ENCODE assay signal across 21 mouse cellular contexts in the genomic region with DNA sequence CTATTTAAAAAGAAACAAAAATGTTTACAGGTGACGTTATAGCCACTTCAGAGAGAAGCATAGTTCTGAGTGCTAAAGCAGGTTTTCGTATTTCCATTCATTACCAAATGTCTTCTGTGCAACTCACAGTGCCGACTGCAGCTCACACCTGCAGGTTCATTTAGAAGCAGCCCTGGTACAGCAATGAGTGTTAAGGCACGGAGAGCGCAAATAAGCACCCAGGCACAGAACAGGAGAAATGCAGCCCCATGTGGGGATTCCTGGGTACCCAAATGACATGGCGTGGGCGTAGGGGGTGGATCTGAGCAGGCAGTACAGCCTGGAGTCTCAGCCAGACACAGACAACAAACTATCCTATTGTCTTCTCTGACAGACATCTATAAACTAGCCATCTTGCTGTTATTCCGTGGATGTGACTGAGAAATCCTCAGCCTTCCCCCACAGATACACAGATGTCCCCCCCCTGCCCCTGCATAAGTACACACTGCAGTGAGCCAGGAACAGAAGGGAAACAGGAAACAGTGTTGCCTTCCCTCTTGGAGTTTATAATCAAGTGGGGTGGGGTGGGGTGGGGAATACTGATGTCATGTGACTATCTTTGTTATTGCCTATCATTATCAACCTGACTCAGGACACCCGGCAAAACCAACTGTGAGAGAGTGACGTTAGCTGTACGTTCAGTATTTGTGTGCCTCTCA.
"Had no signal": no experiment of that assay in that cellular context is flagged by ENCODE, and none has a peak within 500 bp of the region (broad histone marks: within the 10 kb centered on the region; RNA-seq: fewer than 3 reads in every experiment).

No protein-coding gene starts in this region.

- H3K4me1 ChIP-seq: limb, embryonic 10.5 days; limb, embryonic 13.5 days; liver, embryonic 12.5 days; liver, embryonic 15.5 days; megakaryocyte, embryonic 14.5 days; midbrain, embryonic 10.5 days; stomach, embryonic 15.5 days had no signal

- H3K36me3 ChIP-seq: limb, embryonic 10.5 days; limb, embryonic 13.5 days; liver, embryonic 12.5 days; liver, embryonic 15.5 days; midbrain, embryonic 10.5 days; midbrain, embryonic 13.5 days; neural tube, embryonic 13.5 days; stomach, embryonic 15.5 days had no signal

- H3K9me3 ChIP-seq: limb, embryonic 10.5 days; limb, embryonic 13.5 days; liver, embryonic 12.5 days; liver, embryonic 15.5 days; megakaryocyte, embryonic 14.5 days; midbrain, embryonic 10.5 days; midbrain, embryonic 13.5 days; neural tube, embryonic 13.5 days; stomach, embryonic 15.5 days had no signal

- H3K4me2 ChIP-seq: limb, embryonic 13.5 days; liver, embryonic 12.5 days; liver, embryonic 15.5 days; midbrain, embryonic 13.5 days; neural tube, embryonic 13.5 days; stomach, embryonic 15.5 days had no signal

- DNase-seq: kidney, adult 2 months; kidney, postnatal 25 days; liver; retina, postnatal 1 day; right cerebral cortex, postnatal 25 days; spleen, adult 18-20 months; thymus, postnatal 36 days had no signal

- H3K27ac ChIP-seq: hindbrain, postnatal 0 days; kidney, postnatal 0 days; limb, embryonic 10.5 days; limb, embryonic 13.5 days; liver, embryonic 12.5 days; liver, embryonic 15.5 days; midbrain, embryonic 10.5 days; midbrain, embryonic 13.5 days; neural tube, embryonic 13.5 days; stomach, embryonic 15.5 days had no signal

- H3K9ac ChIP-seq: limb, embryonic 13.5 days; liver, embryonic 12.5 days; liver, embryonic 15.5 days; midbrain, embryonic 13.5 days; neural tube, embryonic 13.5 days; stomach, embryonic 15.5 days had no signal

- H3K27me3 ChIP-seq: limb, embryonic 13.5 days; liver, embryonic 12.5 days; liver, embryonic 15.5 days; megakaryocyte, embryonic 14.5 days; midbrain, embryonic 13.5 days; neural tube, embryonic 13.5 days; stomach, embryonic 15.5 days had no signal

- H3K4me3 ChIP-seq: limb, embryonic 10.5 days; limb, embryonic 13.5 days; liver, embryonic 12.5 days; liver, embryonic 15.5 days; megakaryocyte, embryonic 14.5 days; midbrain, embryonic 10.5 days; midbrain, embryonic 13.5 days; myocyte; neural tube, embryonic 13.5 days; stomach, embryonic 15.5 days had no signal

- ATAC-seq: hindbrain, postnatal 0 days; inflammation-experienced regulatory T-cells, adult 6 months; liver, embryonic 12.5 days; midbrain, embryonic 13.5 days; midbrain, embryonic 16.5 days had no signal
